Mouse (Mus musculus) G1E (cell line): ENCODE data around the gene Fbn1.

Experiments used
- CTCF ChIP-seq: IDR thresholded peaks from 2 replicates; pipeline ENCODE4 v1.5.1; 2012; ENCODE audit warnings: low read depth, low read length, inconsistent platforms, mixed read lengths
- POLR2AphosphoS5 ChIP-seq: IDR thresholded peaks from 2 replicates; pipeline ENCODE4 v1.6.1; 2012; ENCODE audit warnings: low read depth, low read length, inconsistent platforms; ENCODE audit not compliant: insufficient replicate concordance
- TAL1 ChIP-seq: conservative IDR thresholded peaks from 2 replicates; pipeline ENCODE4 v1.6.1; 2012; ENCODE audit warnings: low read depth, low read length, inconsistent platforms, mixed read lengths

- TF ChIP-seq CTCF (no peak), TAL1 (no peak), POLR2AphosphoS5 (no peak)
Observed at GRCm38 (mm10) chr2:125397796-125398195, 110.0 kb downstream of the Fbn1 start.
